Mouse (Mus musculus) cerebellum, adult (tissue): ENCODE results near the gene Abl2.
A peak's percentile ranks its signal among the peaks of the same experiment; 100 is the strongest.
"Not testable (repeated sequence)": the region's sequence is repeated elsewhere in the genome, so short reads cannot be mapped to it uniquely, and the experiment has no call there.

Experiments
- ATAC-seq: cut with Nextera tagmentation; 2 replicates; pipeline ENCODE4 v1.9.2; 2017; ENCODE audit warnings: mild to moderate bottlenecking, moderate library complexity, mixed read lengths; ENCODE audit not compliant: insufficient number of reproducible peaks, low FRiP score, low TSS enrichment

Abl2 gene

DNA sequence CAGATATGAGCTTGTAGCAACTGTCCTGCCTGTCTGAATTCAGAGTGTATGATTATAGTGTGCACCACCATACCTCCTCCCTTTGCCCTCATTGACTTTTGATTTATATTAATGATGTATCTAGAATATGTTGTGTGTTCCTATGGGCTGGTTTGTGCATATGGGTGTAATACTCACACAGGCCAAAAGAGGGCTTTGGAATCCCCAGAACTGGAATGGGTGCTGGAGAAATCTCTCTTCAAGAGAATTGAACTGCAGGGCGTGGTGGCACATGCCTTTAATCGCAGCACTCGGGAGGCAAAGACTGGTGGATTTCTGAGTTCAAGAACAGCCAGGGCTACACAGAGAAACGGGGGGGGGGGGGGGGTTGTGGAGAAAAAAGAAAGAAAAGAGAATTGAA is 68.1 kb downstream of the Abl2 start:
- no peak for ATAC-seq

DNA sequence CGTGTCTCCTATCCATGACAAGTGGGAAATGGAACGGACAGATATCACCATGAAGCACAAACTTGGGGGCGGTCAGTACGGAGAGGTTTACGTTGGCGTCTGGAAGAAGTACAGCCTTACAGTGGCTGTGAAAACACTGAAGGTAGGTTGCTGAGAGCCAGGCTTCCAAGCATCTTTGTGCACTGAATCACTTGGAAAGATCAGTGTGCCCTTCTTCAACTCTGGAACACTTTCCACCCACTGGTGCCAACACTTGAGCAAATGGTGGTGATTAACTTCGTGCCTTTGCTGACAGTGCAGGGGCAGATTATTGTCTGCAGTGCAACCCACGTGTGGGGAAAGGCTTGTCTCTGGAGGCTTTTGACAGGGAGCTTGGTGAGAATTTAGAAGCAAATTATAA is 71.4 kb downstream of the Abl2 start:
- ATAC-seq, result no peak

DNA sequence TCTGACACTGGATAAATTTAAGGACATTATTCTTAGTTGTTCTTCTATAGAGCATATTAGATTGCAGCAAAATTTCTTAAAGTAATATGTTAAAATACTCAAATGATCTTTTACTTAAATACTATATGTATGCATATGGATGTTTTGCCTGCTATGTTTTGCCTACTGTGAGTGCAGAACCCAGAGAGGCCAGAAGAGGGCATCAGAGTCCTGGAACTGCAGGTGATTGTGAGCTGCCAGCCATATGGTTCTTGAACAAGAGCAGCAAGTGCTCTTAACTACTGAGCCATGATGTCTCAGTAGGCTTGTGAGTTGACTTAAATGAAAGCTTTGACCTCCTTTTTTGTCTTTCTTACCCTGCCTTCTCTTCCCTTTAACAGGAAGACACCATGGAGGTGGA is 72.4 kb downstream of the Abl2 start:
- no peak for ATAC-seq

DNA sequence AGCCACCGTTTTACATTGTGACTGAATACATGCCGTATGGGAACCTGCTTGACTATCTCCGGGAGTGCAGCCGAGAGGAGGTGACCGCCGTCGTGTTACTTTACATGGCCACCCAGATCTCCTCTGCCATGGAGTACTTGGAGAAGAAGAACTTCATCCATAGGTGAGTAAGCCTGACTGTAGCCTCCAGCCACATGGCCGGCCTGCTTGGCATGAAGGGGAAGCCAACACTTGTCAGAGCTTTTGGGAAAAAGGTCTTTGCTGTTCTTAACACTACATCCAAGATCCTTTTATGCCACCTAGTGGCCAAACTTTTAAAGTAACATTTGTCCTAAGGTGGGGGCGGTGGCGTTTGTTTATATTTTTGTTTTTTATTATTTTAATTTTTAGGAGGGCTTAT is 74.5 kb downstream of the Abl2 start:
- peak; percentile 76 for ATAC-seq

DNA sequence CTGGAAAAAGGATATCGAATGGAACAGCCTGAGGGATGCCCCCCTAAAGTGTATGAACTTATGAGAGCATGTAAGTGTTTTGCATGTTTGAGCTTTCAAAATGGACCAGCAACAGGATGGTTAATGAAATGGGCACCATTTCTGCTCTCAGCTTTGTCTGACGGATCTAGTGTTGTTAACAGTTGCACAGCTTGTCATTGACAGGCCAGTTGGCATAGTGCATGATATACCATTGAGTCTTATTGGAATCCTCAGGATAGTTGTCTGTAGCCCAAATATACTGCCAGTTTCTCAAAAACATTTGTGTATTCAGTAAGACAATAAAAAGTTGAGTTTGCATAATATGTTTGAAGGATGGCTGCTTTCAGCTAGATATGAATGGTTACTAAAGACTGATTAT is 76.6 kb downstream of the Abl2 start:
- ATAC-seq, result no peak

DNA sequence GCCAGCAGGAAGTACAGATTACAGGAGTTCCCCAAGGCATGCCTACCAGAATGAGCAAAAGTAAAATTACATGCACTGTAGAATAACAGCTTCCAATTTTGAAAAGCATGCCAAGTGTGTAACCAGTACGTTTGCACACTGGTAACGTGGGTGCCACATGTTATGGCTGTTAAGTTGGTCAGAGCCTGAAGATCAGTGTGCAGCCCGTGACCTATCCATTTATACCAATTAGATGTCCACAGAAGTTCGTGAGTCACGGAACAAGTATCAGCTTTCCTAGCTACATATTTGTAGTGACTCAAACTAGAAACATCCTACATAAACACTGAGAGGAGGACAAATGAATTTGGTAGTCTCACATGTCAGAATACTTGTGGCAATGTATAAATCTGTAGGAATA is 80.9 kb downstream of the Abl2 start:
- no peak for ATAC-seq

DNA sequence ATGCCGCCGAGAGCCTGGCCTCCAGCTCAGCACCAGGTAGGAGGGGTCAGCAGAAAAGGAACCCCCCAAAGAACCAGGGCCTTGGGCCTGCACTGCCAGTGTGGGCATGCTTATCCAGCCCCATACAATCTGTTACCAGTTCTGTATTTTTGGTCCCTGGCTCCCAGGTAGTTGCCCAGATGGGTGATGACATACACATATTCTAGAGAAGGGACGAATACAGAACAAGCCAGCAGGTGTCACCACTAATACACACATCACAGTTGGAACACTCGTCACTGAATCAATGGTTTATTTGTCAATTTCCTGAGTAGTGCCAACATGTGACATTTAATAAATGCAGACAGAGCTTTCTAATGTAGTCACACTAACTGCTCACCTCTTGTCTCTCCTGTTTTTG is 82.0 kb downstream of the Abl2 start:
- peak; percentile 36 for ATAC-seq

DNA sequence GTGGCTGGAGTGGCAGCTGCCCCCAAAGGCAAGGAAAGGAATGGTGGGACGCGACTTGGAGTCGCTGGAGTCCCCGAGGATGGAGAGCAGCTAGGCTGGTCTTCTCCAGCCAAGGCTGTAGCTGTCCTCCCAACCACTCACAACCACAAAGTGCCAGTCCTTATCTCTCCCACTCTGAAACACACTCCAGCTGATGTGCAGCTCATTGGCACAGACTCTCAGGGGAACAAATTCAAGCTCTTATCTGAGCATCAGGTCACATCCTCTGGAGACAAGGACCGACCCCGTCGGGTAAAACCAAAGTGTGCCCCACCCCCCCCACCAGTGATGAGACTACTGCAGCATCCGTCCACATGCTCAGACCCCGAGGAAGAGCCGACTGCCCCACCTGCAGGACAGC is 83.2 kb downstream of the Abl2 start:
- ATAC-seq, result no peak

DNA sequence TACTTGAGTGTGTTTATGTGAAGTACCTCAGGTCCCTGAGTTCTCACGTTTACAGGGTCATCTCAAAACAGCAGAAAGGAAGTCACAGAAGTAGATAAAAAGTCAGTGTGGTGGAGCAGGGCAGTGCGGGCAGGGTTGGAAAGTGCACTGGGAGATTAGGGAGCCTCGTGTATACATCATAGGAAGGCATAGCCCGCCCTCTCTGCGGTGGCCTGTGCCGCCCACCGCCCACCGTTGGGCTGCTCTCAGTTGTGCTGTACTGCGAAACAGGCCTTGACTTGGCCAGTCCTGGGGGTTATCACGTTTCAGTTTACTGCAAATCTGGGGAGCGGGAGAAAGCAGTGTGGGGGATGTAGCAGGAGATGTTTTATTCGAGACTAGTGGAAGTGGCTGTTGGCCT is 84.2 kb downstream of the Abl2 start:
- ATAC-seq, result no peak

DNA sequence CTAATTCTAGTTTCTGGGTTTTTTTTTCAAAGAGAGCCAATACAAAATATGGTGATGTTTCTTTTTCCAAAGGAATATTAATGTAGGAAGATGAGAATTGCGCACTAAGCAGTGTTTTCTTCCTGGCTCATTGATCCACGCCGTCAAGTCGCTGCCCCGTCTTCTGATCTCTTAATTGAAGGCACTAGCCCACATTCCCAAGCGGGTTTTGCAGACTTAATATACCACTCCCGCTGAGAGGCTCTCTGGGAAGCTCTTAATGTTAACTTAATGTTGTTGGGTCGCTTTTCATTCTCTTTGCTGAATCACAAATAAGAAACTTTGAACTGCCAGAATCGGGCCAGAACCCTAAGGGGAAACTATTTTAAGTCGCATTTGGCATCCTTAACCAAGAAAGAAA is 85.5 kb downstream of the Abl2 start:
- ATAC-seq, result no peak

DNA sequence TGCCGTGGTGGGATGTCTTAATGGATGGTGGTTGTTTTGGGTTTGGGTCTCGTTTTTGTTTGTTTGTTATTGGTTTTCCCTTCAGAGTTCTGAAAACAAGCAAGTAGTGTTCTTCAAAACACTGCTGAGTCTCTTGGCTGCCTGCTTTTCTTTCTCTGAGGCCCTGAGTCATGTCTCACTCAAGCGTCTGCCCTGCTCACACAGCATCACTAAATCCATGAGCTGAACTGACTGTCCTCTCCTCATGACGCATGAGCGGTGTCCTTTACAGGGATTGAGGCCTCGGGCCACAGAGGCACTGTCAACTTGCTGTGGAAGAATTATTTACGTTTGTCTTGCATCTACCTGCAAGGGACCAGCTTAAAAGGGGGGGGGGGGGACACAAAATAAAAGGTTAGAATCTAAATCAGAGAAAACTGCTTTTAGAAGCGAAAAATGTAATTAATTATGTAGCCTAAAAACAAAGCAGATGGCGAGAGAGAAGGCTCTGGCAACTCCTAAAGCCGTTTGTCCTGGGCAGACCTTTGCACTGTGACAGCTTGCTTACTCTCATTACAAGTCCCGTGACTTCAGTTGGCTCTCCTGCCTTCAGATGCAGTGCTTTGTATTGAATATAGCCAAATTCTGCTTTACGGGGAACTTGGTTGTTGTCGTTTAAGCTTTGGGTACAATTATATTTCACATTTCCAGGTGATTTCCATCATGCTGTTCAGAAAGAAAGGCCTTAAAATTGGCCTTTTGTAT is 86.4 kb downstream of the Abl2 start:
- peak; percentile 74 for ATAC-seq

DNA sequence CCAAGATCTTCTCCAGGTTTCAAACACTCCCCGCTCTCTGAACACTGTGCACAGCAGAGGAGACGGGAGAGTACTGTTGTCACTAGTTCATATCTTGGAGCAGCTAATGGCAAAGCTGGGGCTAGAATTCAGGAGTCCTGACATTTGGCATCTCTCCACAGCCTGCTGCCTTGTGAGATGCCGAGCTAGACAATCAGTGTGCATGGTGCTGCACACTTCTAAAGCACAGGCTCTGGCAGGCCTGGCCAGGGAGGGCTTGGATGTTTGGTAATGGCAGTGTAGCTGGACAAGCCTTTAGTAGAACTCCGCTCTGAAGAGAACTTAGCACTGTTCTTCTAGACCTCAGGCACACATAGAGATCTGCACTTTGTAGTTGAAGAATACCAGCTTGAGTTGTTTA is 87.4 kb downstream of the Abl2 start:
- ATAC-seq, result peak; percentile 19; the same call in 1 of the 2 replicates

DNA sequence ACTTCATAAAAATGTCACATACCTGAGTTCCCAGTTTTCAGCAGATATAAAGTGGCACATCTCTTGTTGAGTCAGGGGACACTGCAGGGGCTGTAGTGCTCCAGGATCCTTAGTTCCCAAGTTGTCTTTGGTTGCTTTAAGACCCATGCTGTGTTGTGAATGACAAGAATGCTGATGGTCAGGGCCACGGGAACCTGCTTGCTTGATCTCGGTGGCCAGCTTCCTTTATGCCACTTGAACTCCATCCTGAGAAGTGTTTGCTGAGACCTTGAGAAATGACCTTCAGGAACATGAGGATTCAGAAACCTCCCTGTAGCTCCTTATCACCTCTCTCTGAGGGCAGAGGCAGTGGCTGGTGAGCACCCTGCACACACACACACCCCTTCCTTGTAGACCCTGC is 90.1 kb downstream of the Abl2 start:
- ATAC-seq, result no peak

DNA sequence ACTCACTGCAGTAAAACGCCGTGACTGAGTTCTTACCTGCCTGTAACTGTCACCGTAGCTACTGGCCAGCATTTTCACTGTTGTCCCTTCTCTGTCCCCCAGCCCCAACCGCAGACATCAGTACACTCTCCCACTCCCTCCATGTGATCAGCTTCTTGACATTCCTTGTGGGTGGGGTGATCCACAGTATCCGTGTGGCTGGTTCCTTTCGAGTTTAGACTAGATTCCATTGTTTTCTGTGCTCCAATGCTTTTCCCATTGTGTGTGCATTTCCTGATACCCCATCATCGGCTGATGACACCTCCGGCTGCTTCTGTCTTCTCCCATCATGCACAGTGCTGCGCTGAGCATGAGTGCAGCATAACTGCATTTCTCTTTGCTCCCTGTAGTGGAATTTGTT is 92.0 kb downstream of the Abl2 start:
- ATAC-seq, result no peak

DNA sequence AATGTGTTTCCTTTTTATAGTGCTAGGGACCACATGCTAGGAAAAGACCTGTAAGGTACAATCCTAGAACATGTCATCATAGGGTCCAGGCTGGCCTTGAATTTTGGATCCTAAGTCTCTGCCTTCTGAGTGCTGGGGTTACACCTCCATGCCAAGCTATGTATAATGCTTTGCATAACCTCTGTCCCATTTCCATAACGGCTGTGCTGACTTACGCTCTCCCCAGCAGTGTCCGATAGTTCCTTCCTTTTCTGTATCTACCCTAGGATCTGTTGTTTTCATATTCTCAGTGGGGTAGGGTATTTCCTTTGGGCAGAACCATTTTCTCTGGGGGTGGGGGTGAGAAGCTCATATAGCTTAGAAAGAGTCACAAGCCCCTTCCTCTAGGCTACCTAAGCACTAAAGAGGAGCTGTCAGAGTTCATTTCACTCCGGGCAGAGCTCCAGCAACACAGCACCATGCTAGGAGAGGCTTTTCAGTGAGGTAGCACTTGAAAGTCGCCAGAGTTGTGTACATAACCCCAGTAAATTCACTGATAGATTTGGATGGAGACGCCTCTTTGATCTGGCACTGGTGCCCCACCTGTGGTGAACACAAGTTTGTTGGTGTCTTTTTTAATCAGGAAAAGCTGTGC is 93.7 kb downstream of the Abl2 start:
- no peak for ATAC-seq

DNA sequence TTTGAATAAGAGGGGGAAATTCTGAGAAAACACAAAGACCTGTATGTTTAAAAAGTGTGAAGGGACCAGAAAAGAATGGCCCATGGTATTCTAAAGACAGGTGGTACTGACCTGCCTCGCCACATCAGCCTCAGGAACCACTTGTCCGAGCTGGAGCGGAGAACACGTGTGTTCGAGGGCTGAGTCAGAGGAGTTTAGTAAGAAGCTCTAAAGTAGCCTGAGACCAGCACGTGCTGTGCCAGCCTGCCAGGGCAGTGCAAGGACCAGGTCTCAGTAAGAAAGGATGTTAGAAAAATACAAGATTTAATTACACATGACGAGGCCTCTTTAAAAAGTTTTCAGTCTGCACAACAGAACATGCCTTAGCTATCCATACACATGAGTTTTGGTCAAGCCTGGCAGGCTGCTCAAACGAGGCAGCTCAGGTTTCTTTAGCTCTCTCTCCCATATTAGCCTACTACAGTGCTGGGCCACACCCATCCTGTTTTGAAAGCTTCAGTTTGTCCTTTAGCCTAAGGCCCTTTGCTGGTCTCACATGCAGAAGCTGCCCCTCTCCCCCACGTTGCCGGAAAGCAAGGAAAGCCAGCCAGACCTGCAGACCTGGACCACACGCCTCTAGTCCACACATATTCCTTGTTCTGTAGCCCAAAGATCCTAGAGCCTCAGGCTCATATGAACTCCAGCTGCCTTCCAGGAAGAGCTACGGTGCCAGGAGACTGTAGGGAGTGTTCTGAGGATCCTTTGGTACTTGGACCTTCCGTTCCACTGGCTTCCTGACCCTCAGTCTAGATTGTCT is 96.3 kb downstream of the Abl2 start:
- ATAC-seq, result no peak

DNA sequence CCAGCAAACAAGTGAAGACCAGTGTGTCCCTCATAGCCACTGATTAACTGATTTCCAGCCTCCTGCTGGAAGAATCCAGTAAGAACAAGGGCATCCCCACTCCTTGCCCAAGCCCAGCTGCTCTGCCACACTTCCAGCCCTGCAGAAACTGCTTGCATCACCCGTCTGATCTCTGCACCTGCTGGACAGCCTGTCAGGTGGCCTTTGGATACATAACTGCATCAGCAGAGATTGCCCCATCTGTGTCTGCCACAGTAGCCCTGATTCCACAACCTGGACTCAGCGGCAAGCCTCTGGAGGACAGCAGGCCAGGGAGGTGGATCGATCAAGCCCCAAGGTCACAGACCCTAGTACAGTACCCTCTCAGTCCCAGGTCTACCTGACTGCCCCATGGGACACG is 98.9 kb downstream of the Abl2 start:
- ATAC-seq, result no peak

DNA sequence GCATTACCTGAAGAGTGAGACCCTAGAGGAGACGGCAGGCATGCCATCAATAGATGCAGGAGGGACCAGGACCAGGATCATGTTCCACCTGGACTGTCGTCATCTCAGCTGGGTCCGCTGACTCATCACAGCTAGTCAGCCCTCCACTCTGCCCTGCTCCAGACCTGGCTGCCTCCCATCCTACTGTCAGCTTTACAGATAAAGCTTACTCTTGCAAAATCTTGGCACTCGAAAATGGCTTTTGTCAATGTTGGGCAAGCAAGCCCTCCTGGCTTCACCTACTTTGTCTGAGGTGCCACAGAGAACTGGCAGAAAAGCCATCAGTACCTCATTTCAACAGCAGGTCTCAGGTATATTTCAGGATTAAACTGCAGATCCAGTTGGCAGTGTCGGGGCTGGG is 100.1 kb downstream of the Abl2 start:
- ATAC-seq, result peak; percentile 77

DNA sequence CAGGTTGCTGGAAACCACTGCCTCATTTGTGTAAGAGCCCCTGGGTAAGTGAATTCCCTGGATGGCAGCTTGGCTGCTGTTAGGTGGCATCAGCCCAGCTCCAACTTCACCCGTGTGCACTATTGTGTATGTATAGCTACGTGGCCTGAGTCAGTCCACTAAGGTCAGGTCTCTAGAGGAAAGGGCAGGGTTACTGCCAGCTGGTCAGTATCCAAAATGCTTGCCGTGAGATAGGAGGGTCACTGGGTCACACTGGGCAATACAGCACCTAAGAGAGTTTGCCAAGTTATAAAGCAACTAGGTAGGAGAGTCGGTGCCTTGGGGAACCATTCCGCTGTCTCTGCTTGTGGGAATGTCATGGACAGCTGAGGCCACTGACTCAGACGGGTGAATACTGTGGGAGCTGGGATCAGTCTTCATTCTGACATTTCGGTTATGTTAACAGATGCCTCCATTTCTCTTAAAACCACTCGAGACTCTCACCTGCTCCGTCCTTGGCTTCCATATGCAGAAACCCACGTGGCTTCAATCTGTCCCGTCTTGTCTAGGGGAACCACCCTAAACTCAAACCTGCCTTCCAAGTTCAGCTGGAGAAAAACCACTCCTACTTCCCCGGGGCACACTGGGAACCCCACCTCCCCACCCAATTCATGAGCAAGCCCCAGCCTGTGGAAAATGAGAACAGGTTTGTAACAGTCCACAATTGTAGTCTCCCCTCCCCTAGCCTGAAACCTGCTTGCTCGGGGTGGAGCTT is 101.5 kb downstream of the Abl2 start:
- no peak for ATAC-seq

DNA sequence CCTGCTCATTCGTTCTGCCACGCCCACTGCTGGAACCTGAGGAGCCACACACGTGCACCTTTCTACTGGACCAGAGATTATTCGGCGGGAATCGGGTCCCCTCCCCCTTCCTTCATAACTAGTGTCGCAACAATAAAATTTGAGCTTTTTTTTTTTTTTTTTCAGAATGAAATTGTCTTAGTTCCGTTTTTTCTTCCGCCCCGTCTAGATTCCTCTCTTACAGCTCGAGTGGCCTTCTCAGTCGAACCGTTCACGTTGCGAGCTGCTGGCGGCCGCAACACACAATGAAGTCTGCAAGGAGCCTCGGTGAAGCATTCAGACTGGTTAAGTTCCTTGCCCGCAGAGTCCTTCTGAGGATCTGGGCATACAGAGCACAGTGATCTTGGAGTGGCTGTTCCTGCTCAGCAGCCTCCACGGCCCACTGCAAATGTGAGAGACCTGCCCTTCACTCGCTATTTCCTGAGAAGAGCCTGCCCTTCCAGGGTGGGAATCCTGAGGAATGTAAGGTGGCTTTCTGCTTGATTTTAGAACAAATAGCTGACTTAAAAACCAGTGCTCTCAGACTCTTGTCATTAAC is 102.2 kb downstream of the Abl2 start:
- ATAC-seq, result not testable (repeated sequence)
